Mouse (Mus musculus): ENCODE results near the gene Fam205a4. TPM values are rescaled to one million over a fixed set of nuclear protein-coding genes. Genes with fewer than 3 reads are reported as not detected.
"Not testable (repeated sequence)": the region's sequence is repeated elsewhere in the genome, so short reads cannot be mapped to it uniquely, and the experiment has no call there.

The Fam205a4 gene
- under 1 TPM in 1 of 2 experiments, not detected in 1; 0.07 TPM for total RNA-seq (2021)
- long read RNA-seq, experiment 1: 0 reads
- long read RNA-seq, experiment 2: 0 reads

DNA sequence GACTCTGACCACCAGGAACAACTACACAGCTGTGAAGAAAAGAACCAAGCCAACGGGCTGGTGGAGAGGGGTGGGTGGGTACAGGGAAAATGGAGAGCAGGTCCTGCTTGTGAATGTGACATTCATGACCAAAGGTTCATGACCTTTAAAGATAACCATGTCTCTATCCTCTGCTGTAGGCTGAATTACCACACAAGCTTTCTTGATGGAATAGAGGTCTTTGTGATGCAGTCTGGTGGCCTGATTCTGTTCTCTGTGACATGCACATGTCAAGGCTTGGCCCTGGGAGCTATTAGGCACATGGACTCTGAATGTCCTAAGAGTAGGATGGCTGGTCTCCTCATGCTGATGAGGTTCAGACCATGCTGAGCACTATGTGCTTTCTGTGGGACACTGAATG lies at the start of gene Fam205a4:
TSS of gene Fam205a4 (plus strand) at position 301 of the 400 bp plus-strand sequence.
- not testable (repeated sequence) for DNase-seq

DNA sequence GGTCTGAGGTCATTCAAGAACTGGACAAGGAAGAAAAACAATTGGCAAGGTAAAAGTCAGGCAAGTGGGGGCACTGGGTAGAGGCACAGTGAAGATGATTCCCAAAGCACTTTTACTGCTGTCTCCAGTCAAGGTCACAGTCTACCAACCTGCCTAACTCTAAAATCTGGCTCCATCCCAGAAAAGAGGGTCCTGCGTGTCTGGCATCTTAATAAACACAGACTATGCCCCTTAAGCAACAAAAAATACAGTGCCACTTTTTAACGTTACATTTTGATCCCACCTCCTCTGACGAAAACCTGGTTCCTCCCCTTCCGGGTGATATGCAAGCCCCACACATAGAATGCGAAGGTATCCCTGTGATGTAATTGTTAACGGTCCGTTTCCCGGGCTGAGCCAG lies 24.6 kb upstream of the Fam205a4 start, which contains the start of gene Gm20878:
TSS of gene Gm20878 (plus strand) at position 301 of the 400 bp plus-strand sequence.
- intact Hi-C loops (cut with DNase I): not testable (repeated sequence)

More for the DNA sequence above, at the start of gene Fam205a4:
- intact Hi-C loops (cut with DNase I): not testable (repeated sequence)

More for the DNA sequence above, 24.6 kb upstream of the Fam205a4 start, which contains the start of gene Gm20878:
- not testable (repeated sequence) for DNase-seq

Other genes with a start within 250 kb of the Fam205a4 start
- 10 to 100 TPM; 40.9 to 41.9 TPM for gene Dctn3, start 242.9 kb upstream of the Fam205a4 start, total RNA-seq (2021)
- not detected for gene Arid3c, start 234.9 kb upstream of the Fam205a4 start, total RNA-seq (2021)
- 10 to 100 TPM; 27.5 to 36.7 TPM for gene Galt, start 210.8 kb upstream of the Fam205a4 start, total RNA-seq (2021)
- gene Sigmar1, start 209.9 kb upstream of the Fam205a4 start, total RNA-seq (2021): 1 to 10 TPM; 7.2 to 8.8 TPM
- 10 to 100 TPM; 18.5 to 19.1 TPM for gene Ccl27a, start 191.8 kb upstream of the Fam205a4 start, total RNA-seq (2021)
- not detected for gene Gm21541, start 62.4 kb upstream of the Fam205a4 start, total RNA-seq (2021)
- gene Gm20878, start 24.5 kb upstream of the Fam205a4 start, total RNA-seq (2021): not detected
- gene Gm21093, start 68.7 kb downstream of the Fam205a4 start, total RNA-seq (2021): not detected
- gene Gm3893, start 125.1 kb downstream of the Fam205a4 start, total RNA-seq (2021): not detected
- gene Gm13304, start 148.8 kb downstream of the Fam205a4 start, total RNA-seq (2021): 10 to 100 TPM in 1 of 2 experiments, 1 to 10 TPM in 1; 6.7 to 11.9 TPM
- gene Gm13306, start 187.4 kb downstream of the Fam205a4 start, total RNA-seq (2021): not detected
- under 1 TPM in 1 of 2 experiments, not detected in 1; 0.74 TPM for gene Gm13305, start 202.5 kb downstream of the Fam205a4 start, total RNA-seq (2021)